Mouse (Mus musculus) bone marrow, adult 2 months (tissue): Measurements from ENCODE around the gene Atp6v1g1.

ENCODE experiments used
- CTCF ChIP-seq: fragments of 200-500 bp; IDR thresholded peaks from 2 replicates; pipeline ENCODE4 v1.5.1; 2011; ENCODE audit warnings: low read length, control low read depth; ENCODE audit not compliant: control insufficient read depth, insufficient read depth
- POLR2A ChIP-seq: fragments of 200-500 bp; IDR thresholded peaks from 2 replicates; pipeline ENCODE4 v1.6.1; 2011; ENCODE audit warnings: low read depth, mild to moderate bottlenecking, control low read depth, low read length, borderline replicate concordance; ENCODE audit not compliant: control insufficient read depth

DNA sequence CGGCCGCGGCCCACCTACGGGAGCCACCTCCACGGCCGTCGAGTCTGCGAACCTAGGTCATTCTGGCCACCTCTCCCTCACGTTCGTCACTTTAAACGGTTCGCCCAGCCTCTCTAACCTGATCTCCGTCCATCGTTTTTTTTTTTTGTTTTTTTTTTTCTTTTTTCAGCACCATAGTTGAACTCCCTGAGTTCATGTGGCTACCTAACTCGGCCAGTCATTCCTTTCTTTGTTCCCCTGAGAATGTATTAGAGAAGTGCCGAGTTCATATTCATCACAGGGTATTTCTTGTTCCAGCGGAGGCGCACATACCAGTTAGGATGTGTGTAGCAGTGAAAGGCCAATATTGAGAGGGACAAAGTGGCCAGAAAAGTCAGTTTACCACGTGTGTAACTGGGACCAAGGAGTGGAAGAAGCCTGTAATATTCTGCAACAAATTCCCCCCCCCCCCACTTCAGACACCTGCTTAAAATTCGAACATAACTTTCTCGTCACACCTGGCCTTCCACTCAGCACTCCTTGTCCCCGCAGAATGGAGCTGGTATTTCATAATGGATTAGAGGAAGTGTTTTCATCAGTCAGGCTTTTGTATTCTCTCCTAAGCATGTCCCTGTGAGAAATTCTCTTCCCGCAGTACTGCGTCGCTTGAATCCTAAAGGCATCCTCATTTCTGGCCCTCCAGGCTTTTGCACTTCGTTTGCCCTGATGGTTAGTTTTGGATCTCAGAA is 823 bp downstream of the Atp6v1g1 start:
- TF ChIP-seq POLR2A (0 out of 2 replicates have a peak, but pooled peaks have one; percentile 2), CTCF (no peak)
